Mouse (Mus musculus) layer of hippocampus, adult 18-20 months (tissue): ENCODE data around the gene Hipk2. TPM values are rescaled to one million over a fixed set of nuclear protein-coding genes. Genes with fewer than 3 reads are reported as not detected.

Source experiments
- DNase-seq, 2 experiments: peaks; one replicate each; pipeline ENCODE4 v3.0.0; 2022; ENCODE audit warnings: low spot score in 2 of 2
- total RNA-seq, 2 experiments: library from RNA; stranded (reverse); gene quantifications; 2 replicates each; pipeline ENCODE4 v1.2.3; 2021

Hipk2 gene
- total RNA-seq, 2 experiments from 2014 or later: 63.8 to 66.2 TPM

- peak; percentile 34 to 50 for DNase-seq
Measured at GRCm38 (mm10) chr6:38662714-38663615, 213.0 kb downstream of the Hipk2 start, which contains the start of gene Clec2l. Gene Clec2l, plus strand, starts transcription at chr6:38663069.

- DNase-seq: no peak
Measured at GRCm38 (mm10) chr6:38661626-38662025, 214.3 kb downstream of the Hipk2 start.

GRCm38 (mm10) chr6:38650263-38650937 lies 225.6 kb downstream of the Hipk2 start:
- DNase-seq: peak; percentile 57 to 82

- DNase-seq: no peak
Measured at GRCm38 (mm10) chr6:38649545-38649944, 226.4 kb downstream of the Hipk2 start.

Other genes starting within 250 kb of the Hipk2 start
- gene Klrg2, start 238.9 kb downstream of the Hipk2 start, total RNA-seq: 1 to 10 TPM in 1 of 2 experiments, under 1 TPM in 1; 0.64 to 1.2 TPM
- 10 to 100 TPM; 49.0 to 57.6 TPM for gene Clec2l, start 213.1 kb downstream of the Hipk2 start, total RNA-seq
- 1 to 10 TPM; 1.9 to 2.7 TPM for gene Tbxas1, start 761 bp downstream of the Hipk2 start, total RNA-seq
- 1 to 10 TPM; 6.5 to 6.6 TPM for gene Parp12, start 242.2 kb upstream of the Hipk2 start, total RNA-seq